Mouse (Mus musculus) ES-Bruce4 (cell line): Measurements from ENCODE around the gene Psen2.

Experiments
- CTCF ChIP-seq: IDR thresholded peaks from one replicate; pipeline ENCODE4 v1.8.1; 2011; ENCODE audit warnings: low read depth, low read length
- POLR2A ChIP-seq: IDR thresholded peaks from one replicate; pipeline ENCODE4 v1.8.1; 2011; ENCODE audit warnings: low read length; ENCODE audit not compliant: insufficient read depth

GRCm38 (mm10) chr1:180308897-180309296, 45.7 kb upstream of the Psen2 start:
- TF ChIP-seq CTCF: no peak
- no peak for TF ChIP-seq POLR2A
